Mouse (Mus musculus): ENCODE data around the gene Tor1a. TPM values are rescaled to one million over a fixed set of nuclear protein-coding genes. Genes with fewer than 3 reads are reported as not detected.

Gene Tor1a
- polyA plus RNA-seq, 1 experiment from 2014 or later = 82.0 TPM

DNA sequence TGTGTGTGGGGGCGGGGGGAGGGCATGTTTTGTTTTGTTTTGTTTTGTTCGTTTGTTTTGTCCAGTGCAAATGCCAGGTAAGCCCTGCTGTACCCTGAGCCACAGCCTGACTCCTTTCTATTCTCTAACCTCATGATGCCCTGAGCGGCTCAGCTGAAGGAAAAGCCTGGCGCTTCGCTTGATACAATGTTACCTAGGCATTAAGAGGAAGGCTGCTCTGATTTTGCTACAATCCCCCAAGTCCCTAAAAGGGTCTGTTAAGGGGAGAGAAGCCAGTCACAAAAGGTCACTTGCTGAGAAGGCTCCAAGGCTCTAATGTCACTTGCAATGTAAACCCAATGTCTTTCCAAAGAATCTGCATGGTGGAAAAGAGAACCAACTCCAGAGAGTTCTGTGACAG, 52.4 kb downstream of the Tor1a start:
- Histone ChIP-seq H3K27ac (no peak overlapping the region), H3K4me1 (replicated peaks; ENCODE audit: control insufficient read depth, insufficient read depth, low read length) (no peaks in the 10 kb centered on the region), H3K4me3 (replicated peaks; ENCODE audit: low read length) (no peak overlapping the region), H3K36me3 (replicated peaks; ENCODE audit: control insufficient read depth, insufficient read depth) (no peaks in the 10 kb centered on the region), H3K27me3 (ENCODE audit: control insufficient read depth, insufficient read depth, low read length) (no peaks in the 10 kb centered on the region), H3K9ac (no peak overlapping the region), H3K9me3 (ENCODE audit: control insufficient read depth, low read length) (no peaks in the 10 kb centered on the region), H3K4me2 (replicated peaks) (no peak overlapping the region)
- WGBS = 80% methylated on average over 5 of the region's 5 CpGs
- ATAC-seq (ENCODE audit: low FRiP score) = no peak
- no peak for DNase-seq (ENCODE audit: low spot score)

DNA sequence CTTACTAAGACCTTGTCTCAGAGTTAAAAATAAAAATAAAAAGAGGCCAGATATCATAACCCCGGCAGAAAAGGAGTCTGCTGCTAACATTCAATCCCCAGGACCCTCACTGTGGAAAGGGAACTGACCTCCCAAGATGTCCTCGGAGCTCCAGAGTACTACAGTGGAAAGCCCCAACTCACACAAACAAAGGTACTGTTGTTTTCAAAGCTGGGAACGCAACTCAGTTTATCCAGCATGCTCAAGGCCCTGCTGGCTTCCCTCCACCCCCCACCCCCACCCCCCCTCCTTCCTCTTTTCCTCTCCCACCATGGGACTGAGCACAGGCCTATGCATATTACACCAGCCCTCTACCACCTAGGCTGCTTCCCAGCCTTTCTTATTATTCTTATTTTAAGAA, 52.9 kb downstream of the Tor1a start:
- no peak overlapping the region for H3K4me2 ChIP-seq (replicated peaks)
- H3K4me3 ChIP-seq (replicated peaks; ENCODE audit: low read length) = no peak overlapping the region
- WGBS = 37% methylated on average over 3 of the region's 3 CpGs
- no peaks in the 10 kb centered on the region for H3K4me1 ChIP-seq (replicated peaks; ENCODE audit: control insufficient read depth, insufficient read depth, low read length)
- ATAC-seq (ENCODE audit: low FRiP score) = no peak
- H3K9ac ChIP-seq = no peak overlapping the region
- H3K36me3 ChIP-seq (replicated peaks; ENCODE audit: control insufficient read depth, insufficient read depth) = no peaks in the 10 kb centered on the region
- H3K27ac ChIP-seq = no peak overlapping the region
- H3K27me3 ChIP-seq (ENCODE audit: control insufficient read depth, insufficient read depth, low read length) = no peaks in the 10 kb centered on the region
- H3K9me3 ChIP-seq (ENCODE audit: control insufficient read depth, low read length) = no peaks in the 10 kb centered on the region
- DNase-seq (ENCODE audit: low spot score) = no peak

DNA sequence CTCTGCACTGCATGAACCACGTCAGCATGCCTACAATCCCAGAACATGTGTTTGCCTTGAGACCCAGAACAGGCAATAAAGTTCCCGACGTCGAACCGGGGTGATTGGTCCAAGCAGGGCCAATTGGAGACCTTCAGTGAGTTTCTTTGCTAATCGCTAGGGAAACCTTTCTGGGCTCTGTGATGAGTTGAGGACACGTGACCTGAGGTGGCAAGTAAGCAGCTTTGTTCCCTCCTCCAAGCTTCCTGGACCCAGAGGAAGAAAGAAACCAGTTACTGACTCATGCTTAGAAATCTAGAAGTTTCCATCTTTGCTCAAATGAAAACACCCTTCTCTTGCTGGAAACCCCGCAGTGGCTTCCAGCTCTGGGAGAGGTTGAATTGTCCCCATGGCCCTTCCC, 54.7 kb downstream of the Tor1a start:
- no peak overlapping the region for H3K4me2 ChIP-seq (replicated peaks)
- no peak overlapping the region for H3K4me3 ChIP-seq (replicated peaks; ENCODE audit: low read length)
- no peaks in the 10 kb centered on the region for H3K9me3 ChIP-seq (ENCODE audit: control insufficient read depth, low read length)
- H3K36me3 ChIP-seq (replicated peaks; ENCODE audit: control insufficient read depth, insufficient read depth) = no peaks in the 10 kb centered on the region
- no peaks in the 10 kb centered on the region for H3K4me1 ChIP-seq (replicated peaks; ENCODE audit: control insufficient read depth, insufficient read depth, low read length)
- no peak overlapping the region for H3K9ac ChIP-seq
- no peaks in the 10 kb centered on the region for H3K27me3 ChIP-seq (ENCODE audit: control insufficient read depth, insufficient read depth, low read length)
- WGBS = 87% methylated on average over 8 of the region's 8 CpGs
- no peak for ATAC-seq (ENCODE audit: low FRiP score)
- H3K27ac ChIP-seq = no peak overlapping the region
- no peak for DNase-seq (ENCODE audit: low spot score)

DNA sequence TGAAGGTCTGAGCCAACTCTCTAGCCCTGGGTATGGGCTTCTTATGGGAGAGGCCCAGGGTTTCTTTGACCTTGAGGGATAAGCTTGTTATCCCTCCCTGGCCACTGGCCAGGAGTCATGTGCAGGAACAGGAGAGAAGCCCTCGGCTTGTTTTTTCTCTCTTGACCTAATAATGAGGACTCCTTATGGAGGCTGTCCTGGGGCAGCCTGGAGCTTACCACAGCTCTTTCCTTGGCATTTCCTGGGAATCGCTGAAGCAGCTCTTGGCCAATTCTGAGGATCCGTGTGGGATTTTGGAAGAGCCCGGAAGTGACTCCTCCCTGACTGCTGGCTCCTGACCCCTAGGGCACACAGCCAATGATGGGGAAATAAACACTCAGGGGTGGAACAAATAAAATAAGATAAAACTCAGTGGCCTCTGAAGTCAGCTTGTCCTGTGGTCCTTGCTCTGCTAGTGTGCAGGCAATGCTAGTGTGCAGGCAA, 55.4 kb downstream of the Tor1a start:
- H3K9me3 ChIP-seq (ENCODE audit: control insufficient read depth, low read length) = no peaks in the 10 kb centered on the region
- ATAC-seq (ENCODE audit: low FRiP score) = no peak
- no peak overlapping the region for H3K27ac ChIP-seq
- H3K4me3 ChIP-seq (replicated peaks; ENCODE audit: low read length) = no peak overlapping the region
- no peak overlapping the region for H3K4me2 ChIP-seq (replicated peaks)
- no peak for DNase-seq (ENCODE audit: low spot score)
- H3K9ac ChIP-seq = no peak overlapping the region
- WGBS = 59% methylated on average over 4 of the region's 4 CpGs
- no peaks in the 10 kb centered on the region for H3K36me3 ChIP-seq (replicated peaks; ENCODE audit: control insufficient read depth, insufficient read depth)
- no peaks in the 10 kb centered on the region for H3K27me3 ChIP-seq (ENCODE audit: control insufficient read depth, insufficient read depth, low read length)
- no peaks in the 10 kb centered on the region for H3K4me1 ChIP-seq (replicated peaks; ENCODE audit: control insufficient read depth, insufficient read depth, low read length)

Other genes with a start within 250 kb of the Tor1a start
- gene 1700001O22Rik, start 164.3 kb downstream of the Tor1a start, polyA plus RNA-seq (2014; fragmentation: Nextera tagmentation; extraction: Ambion mirVana) = 0.87 and 2.1 TPM in 2 replicates
- 102 and 103 TPM in 2 replicates for gene Ntmt1, start 160.1 kb downstream of the Tor1a start, polyA plus RNA-seq (2014; fragmentation: Nextera tagmentation; extraction: Ambion mirVana)
- 37.6 and 39.3 TPM in 2 replicates for gene Asb6, start 137.6 kb downstream of the Tor1a start, polyA plus RNA-seq (2014; fragmentation: Nextera tagmentation; extraction: Ambion mirVana)
- 3.7 and 3.9 TPM in 2 replicates for gene Prrx2, start 133.0 kb downstream of the Tor1a start, polyA plus RNA-seq (2014; fragmentation: Nextera tagmentation; extraction: Ambion mirVana)
- gene Ptges, start 38.1 kb downstream of the Tor1a start, polyA plus RNA-seq (2014; fragmentation: Nextera tagmentation; extraction: Ambion mirVana) = 3.7 and 4.1 TPM in 2 replicates
- gene Tor1b, start 15.0 kb downstream of the Tor1a start, polyA plus RNA-seq (2014; fragmentation: Nextera tagmentation; extraction: Ambion mirVana) = 19.4 and 20.6 TPM in 2 replicates
- gene BC005624, start 14.3 kb upstream of the Tor1a start, polyA plus RNA-seq (2014; fragmentation: Nextera tagmentation; extraction: Ambion mirVana) = 72.5 and 73.7 TPM in 2 replicates
- gene Usp20, start 14.3 kb upstream of the Tor1a start, polyA plus RNA-seq (2014; fragmentation: Nextera tagmentation; extraction: Ambion mirVana) = 33.4 and 34.2 TPM in 2 replicates
- 28.9 and 29.1 TPM in 2 replicates for gene Fnbp1, start 174.1 kb upstream of the Tor1a start, polyA plus RNA-seq (2014; fragmentation: Nextera tagmentation; extraction: Ambion mirVana)
- gene Gpr107, start 184.4 kb upstream of the Tor1a start, polyA plus RNA-seq (2014; fragmentation: Nextera tagmentation; extraction: Ambion mirVana) = 25.1 and 26.1 TPM in 2 replicates

Measured in hindbrain, embryonic 14.5 days (tissue).